Mouse (Mus musculus) neural tube, embryonic 12.5 days (tissue): ENCODE measurements around the gene Tagln2. TPM values are rescaled to one million over a fixed set of nuclear protein-coding genes. Genes with fewer than 3 reads are reported as not detected.

Experiments used
- ATAC-seq: fragments of 200-750 bp; cut with Nextera tagmentation; 2 replicates; pipeline ENCODE4 v1.8.0; 2017; ENCODE audit warnings: low read depth, mild to moderate bottlenecking, moderate TSS enrichment, moderate library complexity; ENCODE audit not compliant: low FRiP score
- H3K27ac ChIP-seq: fragments of 300-500 bp; sonication (generic); 2 replicates; pipeline ENCODE4 v1.5.1; 2016
- H3K27me3 ChIP-seq: fragments of 300-500 bp; sonication (generic); replicated peaks from 2 replicates; pipeline ENCODE4 v1.6.1; 2016; ENCODE audit warnings: mild to moderate bottlenecking
- H3K36me3 ChIP-seq: fragments of 300-500 bp; sonication (generic); 2 replicates; pipeline ENCODE4 v1.6.1; 2016; ENCODE audit warnings: mild to moderate bottlenecking
- H3K4me1 ChIP-seq: fragments of 300-500 bp; sonication (generic); 2 replicates; pipeline ENCODE4 v1.6.1; 2016
- H3K4me2 ChIP-seq: fragments of 300-500 bp; sonication (generic); replicated peaks from 2 replicates; pipeline ENCODE4 v1.6.1; 2016; ENCODE audit warnings: mild to moderate bottlenecking
- H3K4me3 ChIP-seq: fragments of 300-500 bp; sonication (generic); 2 replicates; pipeline ENCODE4 v1.5.1; 2016
- H3K9ac ChIP-seq: fragments of 300-500 bp; sonication (generic); 2 replicates; pipeline ENCODE4 v1.6.1; 2016; ENCODE audit warnings: mild to moderate bottlenecking
- H3K9me3 ChIP-seq: fragments of 300-500 bp; sonication (generic); 2 replicates; pipeline ENCODE4 v1.6.1; 2016; ENCODE audit warnings: mild to moderate bottlenecking
- WGBS: fragments of 180-500 bp; shearing (Covaris S2); methylation state at CpG from one replicate; pipeline ENCODE4 v1.1.7; 2016; 5-methylcytosine and 5-hydroxymethylcytosine counted together
- polyA plus RNA-seq: library from polyadenylated mRNA; unstranded; fragments of >200 nt; fragmentation: Nextera tagmentation; extraction: Ambion mirVana; gene quantifications from 2 replicates; pipeline ENCODE4 v1.2.1, GENCODE M21; 2016

Gene Tagln2
- polyA plus RNA-seq, 1 experiment from 2014 or later: 131 TPM

GRCm38 (mm10) chr1:172548501-172548900 lies 48.7 kb downstream of the Tagln2 start:
- WGBS: 62% methylated on average over 7 of the region's 7 CpGs
- Histone ChIP-seq H3K36me3 (no peaks in the 10 kb centered on the region), H3K9ac (no peak overlapping the region), H3K9me3 (no peaks in the 10 kb centered on the region), H3K4me2 (no peak overlapping the region), H3K27me3 (no peaks in the 10 kb centered on the region), H3K27ac (no peak overlapping the region), H3K4me1 (peaks cover 19% of the 10 kb centered on the region), H3K4me3 (no peak overlapping the region)
- no peak for ATAC-seq

- H3K4me3 ChIP-seq: no peak overlapping the region
- H3K9me3 ChIP-seq: no peaks in the 10 kb centered on the region
- H3K36me3 ChIP-seq: no peaks in the 10 kb centered on the region
- no peak overlapping the region for H3K27ac ChIP-seq
- H3K4me1 ChIP-seq: peaks cover 19% of the 10 kb centered on the region
- peak overlapping the region; percentile 64 for H3K4me2 ChIP-seq
- WGBS: 6% methylated on average over 2 of the region's 2 CpGs
- 0 out of 2 replicates have a peak, but pooled peaks have one; percentile 13 for ATAC-seq
- no peak overlapping the region for H3K9ac ChIP-seq
- no peaks in the 10 kb centered on the region for H3K27me3 ChIP-seq
Observed at GRCm38 (mm10) chr1:172549314-172549713, 49.5 kb downstream of the Tagln2 start.

- Histone ChIP-seq H3K4me2 (peak overlapping the region; percentile 64), H3K36me3 (no peaks in the 10 kb centered on the region), H3K9ac (peak overlapping the region; percentile 47), H3K27ac (no peak overlapping the region), H3K4me3 (peak overlapping the region; percentile 35), H3K4me1 (peaks cover 19% of the 10 kb centered on the region), H3K27me3 (no peaks in the 10 kb centered on the region), H3K9me3 (no peaks in the 10 kb centered on the region)
- no peak for ATAC-seq
- 4% methylated on average over 8 of the region's 8 CpGs for WGBS
Observed at GRCm38 (mm10) chr1:172549717-172550116, 49.9 kb downstream of the Tagln2 start.

GRCm38 (mm10) chr1:172550551-172550951 lies 50.7 kb downstream of the Tagln2 start:
- Histone ChIP-seq H3K27me3 (no peaks in the 10 kb centered on the region), H3K36me3 (no peaks in the 10 kb centered on the region), H3K4me1 (peaks cover 19% of the 10 kb centered on the region), H3K4me2 (peak overlapping the region; percentile 64), H3K9me3 (no peaks in the 10 kb centered on the region), H3K4me3 (peak overlapping the region; percentile 35), H3K9ac (peak overlapping the region; percentile 47), H3K27ac (no peak overlapping the region)
- 1% methylated on average over 8 of the region's 8 CpGs for WGBS
- ATAC-seq: peak; percentile 89

- H3K9me3 ChIP-seq: no peaks in the 10 kb centered on the region
- H3K4me2 ChIP-seq: peak overlapping the region; percentile 64
- no peaks in the 10 kb centered on the region for H3K27me3 ChIP-seq
- H3K36me3 ChIP-seq: no peaks in the 10 kb centered on the region
- no peak for ATAC-seq
- no peak overlapping the region for H3K4me3 ChIP-seq
- no peak overlapping the region for H3K9ac ChIP-seq
- H3K4me1 ChIP-seq: peaks cover 19% of the 10 kb centered on the region
- H3K27ac ChIP-seq: no peak overlapping the region
- 62% methylated on average over 7 of the region's 7 CpGs for WGBS
Observed at GRCm38 (mm10) chr1:172551009-172551408, 51.2 kb downstream of the Tagln2 start.

- Histone ChIP-seq H3K27ac (no peak overlapping the region), H3K36me3 (no peaks in the 10 kb centered on the region), H3K9ac (no peak overlapping the region), H3K9me3 (no peaks in the 10 kb centered on the region), H3K27me3 (no peaks in the 10 kb centered on the region), H3K4me2 (no peak overlapping the region), H3K4me3 (no peak overlapping the region), H3K4me1 (peaks cover 19% of the 10 kb centered on the region)
- no peak for ATAC-seq
- 34% methylated on average over 1 of the region's 1 CpGs for WGBS
Observed at GRCm38 (mm10) chr1:172552623-172553022, 52.8 kb downstream of the Tagln2 start.

GRCm38 (mm10) chr1:172555638-172556037 lies 55.8 kb downstream of the Tagln2 start, which contains the start of gene Vsig8:
TSS of gene Vsig8 (plus strand) at chr1:172555938.
- peaks cover 4% of the 10 kb centered on the region for H3K4me1 ChIP-seq
- H3K27me3 ChIP-seq: peaks cover 7% of the 10 kb centered on the region; the same call in 1 of the 2 replicates
- ATAC-seq: no peak
- no peak within 1 kb of the TSS for H3K4me3 ChIP-seq
- no peak within 1 kb of the TSS for H3K9ac ChIP-seq
- H3K4me2 ChIP-seq: no peak within 1 kb of the TSS
- no peak within 1 kb of the TSS for H3K27ac ChIP-seq
- no peaks in the 10 kb centered on the region for H3K9me3 ChIP-seq
- 74% methylated on average over 11 of the region's 11 CpGs for WGBS
- H3K36me3 ChIP-seq: no peaks in the 10 kb centered on the region

Other genes with a start within 250 kb of the Tagln2 start
- gene Atp1a4, start 241.6 kb upstream of the Tagln2 start, polyA plus RNA-seq: not detected in 2 replicates
- gene Igsf8, start 238.4 kb upstream of the Tagln2 start, polyA plus RNA-seq: 165 and 171 TPM in 2 replicates
- 14.5 and 14.9 TPM in 2 replicates for gene Atp1a2, start 202.0 kb upstream of the Tagln2 start, polyA plus RNA-seq
- 1.4 and 1.6 TPM in 2 replicates for gene Kcnj9, start 170.7 kb upstream of the Tagln2 start, polyA plus RNA-seq
- gene Kcnj10, start 158.8 kb upstream of the Tagln2 start, polyA plus RNA-seq: 0.96 and 1.3 TPM in 2 replicates
- gene Pigm, start 123.5 kb upstream of the Tagln2 start, polyA plus RNA-seq: 8.3 and 9.4 TPM in 2 replicates
- gene Slamf9, start 24.7 kb upstream of the Tagln2 start, polyA plus RNA-seq: 0.19 TPM in 1 of 2 replicates, not detected in the other
- 83.5 and 84.1 TPM in 2 replicates for gene Igsf9, start 18.3 kb upstream of the Tagln2 start, polyA plus RNA-seq
- 2.3 and 2.5 TPM in 2 replicates for gene Cfap45, start 20.8 kb downstream of the Tagln2 start, polyA plus RNA-seq
- 0.31 and 0.58 TPM in 2 replicates for gene Vsig8, start 55.9 kb downstream of the Tagln2 start, polyA plus RNA-seq
- gene Slamf8, start 90.5 kb downstream of the Tagln2 start, polyA plus RNA-seq: not detected in 2 replicates
- gene Fcrl6, start 102.5 kb downstream of the Tagln2 start, polyA plus RNA-seq: 0.16 and 0.19 TPM in 2 replicates
- gene Dusp23, start 132.9 kb downstream of the Tagln2 start, polyA plus RNA-seq: 20.0 and 20.8 TPM in 2 replicates
- 1.7 and 1.8 TPM in 2 replicates for gene Crp, start 198.0 kb downstream of the Tagln2 start, polyA plus RNA-seq